Mouse (Mus musculus): ENCODE results near the gene Tfrc.

The Tfrc gene

GRCm38 (mm10) chr16:32670354-32671124 lies 61.8 kb downstream of the Tfrc start:
- DNase-seq: no peak

- DNase-seq: peak in 1 of 2 experiments; percentile 6
These were observed 62.6 kb downstream of the Tfrc start for GRCm38 (mm10) chr16:32671206-32671887.

GRCm38 (mm10) chr16:32672250-32672649 lies 63.5 kb downstream of the Tfrc start:
- DNase-seq: no peak

GRCm38 (mm10) chr16:32672861-32673560 lies 64.3 kb downstream of the Tfrc start:
- peak in 1 of 2 experiments; percentile 12 for DNase-seq

GRCm38 (mm10) chr16:32674121-32674740 lies 65.5 kb downstream of the Tfrc start:
- DNase-seq: peak in 1 of 2 experiments; percentile 7

- DNase-seq: no peak
These were observed 68.5 kb downstream of the Tfrc start for GRCm38 (mm10) chr16:32677040-32677700.

- DNase-seq: no peak
These were observed 69.2 kb downstream of the Tfrc start for GRCm38 (mm10) chr16:32677903-32678302.

GRCm38 (mm10) chr16:32678812-32679211 lies 70.1 kb downstream of the Tfrc start:
- no peak for DNase-seq

- DNase-seq: no peak
These were observed 71.3 kb downstream of the Tfrc start for GRCm38 (mm10) chr16:32679976-32680375.

GRCm38 (mm10) chr16:32680806-32681205 lies 72.1 kb downstream of the Tfrc start:
- DNase-seq: no peak

GRCm38 (mm10) chr16:32682194-32682593 lies 73.5 kb downstream of the Tfrc start:
- DNase-seq: peak; percentile 79 to 84

Measured in cerebellum, adult 18-20 months (tissue).